In genomic region chr1:43225531-43226151, GRCm38 (mm10) we compare ENCODE assay signal across 14 mouse cellular contexts. TPM values are rescaled to one million over a fixed set of nuclear protein-coding genes. Genes with fewer than 3 reads are reported as not detected.
DNase-seq lines count a peak whose midpoint lies in the region; ATAC-seq lines count a peak whose summit lies in the region.
"Had no signal": no experiment of that assay in that cellular context is flagged by ENCODE, and none has a peak within 500 bp of the region (broad histone marks: within the 10 kb centered on the region; RNA-seq: fewer than 3 reads in every experiment).

No protein-coding gene starts in this region.

- H3K4me3 ChIP-seq in kidney, embryonic 16.5 days (ENCODE audit: low read length): no peak overlapping the region
- H3K4me3 ChIP-seq in embryonic facial prominence, embryonic 15.5 days (replicated peaks): no peak overlapping the region
- no peak overlapping the region for H3K4me3 ChIP-seq in stomach, embryonic 15.5 days (replicated peaks)
- H3K4me3 ChIP-seq in forebrain, embryonic 15.5 days: no peak overlapping the region
- H3K4me3 ChIP-seq: erythroblast, embryonic 14.5 days; layer of hippocampus, adult 2 months had no signal

- no peak overlapping the region for H3K9ac ChIP-seq in kidney, embryonic 16.5 days (replicated peaks; ENCODE audit: low read length)
- no peak overlapping the region for H3K9ac ChIP-seq in embryonic facial prominence, embryonic 15.5 days
- H3K9ac ChIP-seq in stomach, embryonic 15.5 days: no peak overlapping the region
- no peak overlapping the region for H3K9ac ChIP-seq in forebrain, embryonic 15.5 days (replicated peaks)

- 52% methylated on average over 8 of the region's 8 CpGs for WGBS in kidney, embryonic 16.5 days
- 46% methylated on average over 8 of the region's 8 CpGs for WGBS in embryonic facial prominence, embryonic 15.5 days
- 46% methylated on average over 8 of the region's 8 CpGs for WGBS in stomach, embryonic 15.5 days
- 79% methylated on average over 8 of the region's 8 CpGs for WGBS in forebrain, embryonic 15.5 days

- H3K9me3 ChIP-seq in kidney, embryonic 16.5 days (ENCODE audit: low read length): no peaks in the 10 kb centered on the region
- H3K9me3 ChIP-seq in embryonic facial prominence, embryonic 15.5 days (replicated peaks): no peaks in the 10 kb centered on the region
- H3K9me3 ChIP-seq in stomach, embryonic 15.5 days: no peaks in the 10 kb centered on the region
- no peaks in the 10 kb centered on the region for H3K9me3 ChIP-seq in forebrain, embryonic 15.5 days

- intact Hi-C loops in heart, postnatal 25 days (cut with DNase I): no loop called here

- peak; percentile 27; the same call in 1 of the 2 replicates for ATAC-seq in kidney, embryonic 16.5 days (ENCODE audit: low FRiP score, low TSS enrichment)
- 0 out of 2 replicates have a peak, but pooled peaks have one; percentile 29 for ATAC-seq in embryonic facial prominence, embryonic 15.5 days (ENCODE audit: insufficient number of reproducible peaks, low FRiP score, low TSS enrichment, low read depth)
- peak; percentile 56; the same call in 1 of the 2 replicates for ATAC-seq in stomach, embryonic 15.5 days (ENCODE audit: insufficient read depth, low FRiP score, low read depth)
- ATAC-seq in forebrain, embryonic 15.5 days (replicated peaks): no peak
- ATAC-seq: midbrain, embryonic 16.5 days had no signal

- H3K4me1 ChIP-seq in kidney, embryonic 16.5 days (ENCODE audit: insufficient read depth, low read length): peaks cover 20% of the 10 kb centered on the region
- no peaks in the 10 kb centered on the region for H3K4me1 ChIP-seq in embryonic facial prominence, embryonic 15.5 days
- H3K4me1 ChIP-seq in stomach, embryonic 15.5 days: no peaks in the 10 kb centered on the region
- H3K4me1 ChIP-seq in forebrain, embryonic 15.5 days: no peaks in the 10 kb centered on the region

- no peaks in the 10 kb centered on the region for H3K36me3 ChIP-seq in kidney, embryonic 16.5 days (ENCODE audit: insufficient read depth, low read length)
- no peaks in the 10 kb centered on the region for H3K36me3 ChIP-seq in embryonic facial prominence, embryonic 15.5 days
- H3K36me3 ChIP-seq in stomach, embryonic 15.5 days: no peaks in the 10 kb centered on the region
- no peaks in the 10 kb centered on the region for H3K36me3 ChIP-seq in forebrain, embryonic 15.5 days

- H3K27me3 ChIP-seq in kidney, embryonic 16.5 days (ENCODE audit: insufficient read depth, low read length): no peaks in the 10 kb centered on the region
- H3K27me3 ChIP-seq in embryonic facial prominence, embryonic 15.5 days: no peaks in the 10 kb centered on the region
- H3K27me3 ChIP-seq in stomach, embryonic 15.5 days (replicated peaks): no peaks in the 10 kb centered on the region
- no peaks in the 10 kb centered on the region for H3K27me3 ChIP-seq in forebrain, embryonic 15.5 days

- peak overlapping the region; percentile 94 for H3K27ac ChIP-seq in kidney, embryonic 16.5 days (ENCODE audit: low read length)
- H3K27ac ChIP-seq in embryonic facial prominence, embryonic 15.5 days (replicated peaks): peak overlapping the region; percentile 35
- peak overlapping the region; percentile 54 for H3K27ac ChIP-seq in stomach, embryonic 15.5 days
- H3K27ac ChIP-seq in forebrain, embryonic 15.5 days (replicated peaks): no peak overlapping the region
- H3K27ac ChIP-seq: layer of hippocampus, adult 2 months had no signal

- H3K4me2 ChIP-seq in kidney, embryonic 16.5 days (replicated peaks; ENCODE audit: low read depth, low read length): 0 out of 2 replicates have a peak overlapping the region, but pooled peaks have one; percentile 14
- H3K4me2 ChIP-seq in embryonic facial prominence, embryonic 15.5 days (replicated peaks): no peak overlapping the region
- no peak overlapping the region for H3K4me2 ChIP-seq in stomach, embryonic 15.5 days
- H3K4me2 ChIP-seq in forebrain, embryonic 15.5 days (replicated peaks): no peak overlapping the region

- DNase-seq in heart, adult 11 months: peak; percentile 33
- no peak for DNase-seq in heart, postnatal 25 days (ENCODE audit: low spot score)
- no peak for DNase-seq in kidney, postnatal 4 days
- DNase-seq in yolk sac, embryonic 10.5 days (ENCODE audit: low spot score): no peak
- DNase-seq: cerebellum, adult 8-10 months; lung, postnatal 36 days; right cerebral cortex, postnatal 4 days had no signal

RNA-seq across cellular contexts. Expression of gene Fhl2, which starts 28.9 kb away (rescaled TPM):
- 1,000 to 10,000 TPM; 2,139 to 2,275 TPM for total RNA-seq in heart, postnatal 25 days (2021)
- polyA plus RNA-seq in kidney, embryonic 16.5 days (2015; fragmentation: Nextera tagmentation; extraction: Ambion mirVana): 101 and 104 TPM in 2 replicates
- polyA plus RNA-seq in embryonic facial prominence, embryonic 15.5 days (2015; fragmentation: Nextera tagmentation; extraction: Ambion mirVana): 22.0 and 22.9 TPM in 2 replicates
- 72.1 and 74.4 TPM in 2 replicates for polyA plus RNA-seq in stomach, embryonic 15.5 days (2015; fragmentation: Nextera tagmentation; extraction: Ambion mirVana)
- 11.3 and 14.7 TPM in 2 replicates for polyA plus RNA-seq in forebrain, embryonic 15.5 days (2015; fragmentation: Nextera tagmentation; extraction: Ambion mirVana)
- polyA plus RNA-seq: erythroblast, embryonic 14.5 days had no signal
